Mouse (Mus musculus) forebrain, embryonic 15.5 days (tissue): ENCODE measurements around the gene Pttg1. TPM values are rescaled to one million over a fixed set of nuclear protein-coding genes. Genes with fewer than 3 reads are reported as not detected.

Experiments used
- ATAC-seq: fragments of 200-750 bp; cut with Nextera tagmentation; replicated peaks from 2 replicates; pipeline ENCODE4 v1.8.0; 2017; ENCODE audit warnings: mild to moderate bottlenecking, moderate TSS enrichment, moderate library complexity
- H3K27ac ChIP-seq: fragments of 300-500 bp; sonication (generic); replicated peaks from 2 replicates; pipeline ENCODE4 v1.5.1; 2015; ENCODE audit warnings: mild to moderate bottlenecking, inconsistent platforms
- H3K27me3 ChIP-seq: fragments of 300-500 bp; sonication (generic); 2 replicates; pipeline ENCODE4 v1.6.1; 2015; ENCODE audit warnings: inconsistent platforms
- H3K36me3 ChIP-seq: fragments of 300-500 bp; sonication (generic); 2 replicates; pipeline ENCODE4 v1.6.1; 2015; ENCODE audit warnings: mild to moderate bottlenecking, inconsistent platforms
- H3K4me1 ChIP-seq: fragments of 300-500 bp; sonication (generic); 2 replicates; pipeline ENCODE4 v1.6.1; 2015; ENCODE audit warnings: inconsistent platforms
- H3K4me2 ChIP-seq: fragments of 300-500 bp; sonication (generic); replicated peaks from 2 replicates; pipeline ENCODE4 v1.6.1; 2015; ENCODE audit warnings: mild to moderate bottlenecking, inconsistent platforms
- H3K4me3 ChIP-seq: fragments of 300-500 bp; sonication (generic); 2 replicates; pipeline ENCODE4 v1.5.1; 2015; ENCODE audit warnings: mild to moderate bottlenecking, inconsistent platforms
- H3K9ac ChIP-seq: fragments of 300-500 bp; sonication (generic); replicated peaks from 2 replicates; pipeline ENCODE4 v1.6.1; 2015; ENCODE audit warnings: mild to moderate bottlenecking, inconsistent platforms
- H3K9me3 ChIP-seq: fragments of 300-500 bp; sonication (generic); 2 replicates; pipeline ENCODE4 v1.6.1; 2016; ENCODE audit warnings: inconsistent platforms
- WGBS: fragments of 180-500 bp; shearing (Covaris S2); methylation state at CpG from one replicate; pipeline ENCODE4 v1.1.7; 2015; ENCODE audit warnings: mixed read lengths; 5-methylcytosine and 5-hydroxymethylcytosine counted together
- polyA plus RNA-seq: library from polyadenylated mRNA; unstranded; fragments of >200 nt; fragmentation: Nextera tagmentation; extraction: Ambion mirVana; gene quantifications from 2 replicates; pipeline ENCODE4 v1.2.1, GENCODE M21; 2015

Pttg1 gene
- polyA plus RNA-seq, 1 experiment from 2014 or later, result 30.7 TPM

- peaks cover 12% of the 10 kb centered on the region for H3K4me1 ChIP-seq
These were observed 8.0 kb upstream of the Pttg1 start for GRCm38 (mm10) chr11:43434024-43434407.

GRCm38 (mm10) chr11:43433254-43434023, 7.4 kb upstream of the Pttg1 start, which contains the start of gene Slu7:
TSS of gene Slu7 (plus strand) at chr11:43433744.
- H3K9me3 ChIP-seq, result no peaks in the 10 kb centered on the region
- peak within 1 kb of the TSS; percentile 71 for H3K27ac ChIP-seq

More at GRCm38 (mm10) chr11:43434024-43434407, 8.0 kb upstream of the Pttg1 start:
- H3K9ac ChIP-seq, result peak overlapping the region; percentile 79
- peak overlapping the region; percentile 59 for H3K4me2 ChIP-seq
- WGBS, result 8% methylated on average over 9 of the region's 9 CpGs
- H3K36me3 ChIP-seq, result peaks cover 20% of the 10 kb centered on the region
- no peaks in the 10 kb centered on the region for H3K9me3 ChIP-seq
- no peaks in the 10 kb centered on the region for H3K27me3 ChIP-seq
- H3K27ac ChIP-seq, result peak overlapping the region; percentile 71
- H3K4me3 ChIP-seq, result peak overlapping the region; percentile 98
- ATAC-seq, result peak; percentile 55

GRCm38 (mm10) chr11:43426414-43426884, 398 bp upstream of the Pttg1 start:
- no peak overlapping the region for H3K27ac ChIP-seq
- H3K27me3 ChIP-seq, result no peaks in the 10 kb centered on the region
- no peaks in the 10 kb centered on the region for H3K9me3 ChIP-seq
- H3K9ac ChIP-seq, result no peak overlapping the region
- WGBS, result 20% methylated on average over 7 of the region's 7 CpGs
- ATAC-seq, result peak; percentile 24
- peak overlapping the region; percentile 63 for H3K4me2 ChIP-seq
- H3K36me3 ChIP-seq, result no peaks in the 10 kb centered on the region
- H3K4me1 ChIP-seq, result peaks cover 7% of the 10 kb centered on the region; the same call in 1 of the 2 replicates
- peak overlapping the region; percentile 52 for H3K4me3 ChIP-seq

More at GRCm38 (mm10) chr11:43433254-43434023, 7.4 kb upstream of the Pttg1 start, which contains the start of gene Slu7:
- H3K27me3 ChIP-seq, result no peaks in the 10 kb centered on the region
- peak within 1 kb of the TSS; percentile 59 for H3K4me2 ChIP-seq
- peak within 1 kb of the TSS; percentile 79 for H3K9ac ChIP-seq
- peak; percentile 89 for ATAC-seq
- WGBS, result 8% methylated on average over 38 of the region's 38 CpGs
- H3K4me3 ChIP-seq, result peak within 1 kb of the TSS; percentile 98
- H3K4me1 ChIP-seq, result peaks cover 12% of the 10 kb centered on the region
- peaks cover 14% of the 10 kb centered on the region for H3K36me3 ChIP-seq

DNA sequence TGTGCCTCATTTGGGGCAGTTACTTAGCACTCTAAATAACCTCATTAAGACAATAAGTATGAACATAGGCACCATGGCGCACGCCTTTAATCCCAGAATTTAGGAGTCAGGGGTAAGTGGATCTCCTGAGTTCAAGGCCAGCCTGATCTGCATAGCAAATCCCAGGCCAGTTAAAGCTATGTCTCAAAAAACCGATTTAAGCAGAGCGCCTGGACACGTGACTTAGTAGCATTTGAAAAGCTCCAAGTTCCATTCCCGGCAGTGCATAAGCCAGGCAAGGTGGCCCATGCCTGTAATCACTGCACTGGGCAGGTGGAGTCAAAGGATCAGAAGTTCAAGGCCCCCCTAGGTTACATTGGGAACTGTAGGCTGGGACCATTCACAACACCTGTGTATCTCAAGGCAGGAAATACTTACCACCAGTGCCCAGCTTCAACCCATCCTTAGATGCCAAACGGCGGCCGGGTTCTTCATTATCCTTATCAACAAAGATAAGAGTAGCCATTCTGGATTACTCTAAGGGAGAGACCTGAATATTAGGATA, 813 bp downstream of the Pttg1 start:
- Histone ChIP-seq H3K27ac (no peak overlapping the region), H3K4me3 (no peak overlapping the region), H3K27me3 (no peaks in the 10 kb centered on the region), H3K36me3 (no peaks in the 10 kb centered on the region), H3K4me1 (peaks cover 7% of the 10 kb centered on the region; the same call in 1 of the 2 replicates), H3K9me3 (no peaks in the 10 kb centered on the region), H3K9ac (no peak overlapping the region), H3K4me2 (peak overlapping the region; percentile 63)
- WGBS, result 89% methylated on average over 9 of the region's 9 CpGs
- peak; percentile 29; the same call in 1 of the 2 replicates for ATAC-seq

GRCm38 (mm10) chr11:43424386-43424785, 1.7 kb downstream of the Pttg1 start:
- Histone ChIP-seq H3K27ac (no peak overlapping the region), H3K4me3 (no peak overlapping the region), H3K4me1 (peaks cover 7% of the 10 kb centered on the region; the same call in 1 of the 2 replicates), H3K27me3 (no peaks in the 10 kb centered on the region), H3K4me2 (no peak overlapping the region), H3K36me3 (no peaks in the 10 kb centered on the region), H3K9me3 (no peaks in the 10 kb centered on the region), H3K9ac (no peak overlapping the region)
- no peak for ATAC-seq
- 80% methylated on average over 5 of the region's 5 CpGs for WGBS

DNA sequence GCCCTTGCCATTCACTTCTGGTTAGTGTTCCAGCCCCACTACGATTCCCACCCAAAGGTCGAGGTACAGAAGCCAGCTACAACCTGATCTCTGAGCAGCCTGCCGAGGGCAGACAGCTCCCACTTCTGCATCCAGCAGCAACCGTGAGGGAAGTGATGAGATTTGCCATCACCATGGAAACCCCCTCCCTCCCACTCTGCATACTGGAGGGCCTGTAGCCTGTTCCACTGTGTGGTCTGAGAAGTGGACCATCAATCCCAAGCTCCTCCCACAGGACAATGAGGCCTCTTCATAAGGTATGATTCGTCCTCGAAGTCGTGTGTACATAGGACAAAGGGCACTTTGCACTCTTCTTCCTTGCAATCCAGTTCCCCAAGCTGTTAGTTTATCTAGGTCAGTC, 8.8 kb downstream of the Pttg1 start:
- Histone ChIP-seq H3K9me3 (no peaks in the 10 kb centered on the region), H3K36me3 (no peaks in the 10 kb centered on the region), H3K27me3 (no peaks in the 10 kb centered on the region), H3K4me2 (no peak overlapping the region), H3K4me1 (0 out of 2 replicates have a peak, but pooled peaks cover 3% of the 10 kb centered on the region), H3K27ac (no peak overlapping the region), H3K4me3 (no peak overlapping the region), H3K9ac (no peak overlapping the region)
- 57% methylated on average over 7 of the region's 7 CpGs for WGBS
- no peak for ATAC-seq

DNA sequence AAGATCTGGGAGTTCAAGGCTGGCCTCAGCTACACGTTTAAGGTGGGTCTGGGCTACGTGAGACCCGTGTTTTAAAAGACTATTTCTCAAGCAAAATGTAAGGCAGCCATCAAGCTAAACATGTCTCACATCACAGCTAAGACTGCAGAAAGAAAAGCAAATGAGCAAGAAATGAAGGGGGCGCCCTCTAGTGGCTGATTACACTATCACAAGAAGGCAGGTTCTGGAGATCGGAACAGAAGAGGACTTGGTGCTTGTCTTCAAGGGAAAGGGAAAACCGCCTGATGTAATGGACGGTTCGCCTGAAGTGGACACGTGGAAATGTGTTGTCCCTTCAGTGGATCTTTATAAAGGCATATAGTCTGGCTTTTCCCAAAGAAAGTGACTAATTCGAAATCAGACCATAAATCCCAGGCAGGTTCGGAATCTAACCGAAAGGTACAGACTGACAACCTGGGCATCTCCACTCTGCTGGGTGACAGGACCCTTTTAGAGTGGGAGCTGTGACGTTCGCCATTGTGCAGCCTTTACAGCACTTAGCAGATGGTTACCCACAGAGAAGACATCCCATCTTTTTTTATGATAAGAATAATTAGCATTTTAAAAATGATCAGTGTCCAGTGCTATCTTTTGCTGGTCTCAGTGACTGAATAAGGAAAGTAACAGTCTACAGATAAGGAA, 13.1 kb downstream of the Pttg1 start:
- WGBS, result 22% methylated on average over 14 of the region's 14 CpGs
- 0 out of 2 replicates have a peak, but pooled peaks cover 3% of the 10 kb centered on the region for H3K4me1 ChIP-seq
- no peak overlapping the region for H3K9ac ChIP-seq
- H3K36me3 ChIP-seq, result no peaks in the 10 kb centered on the region
- no peak overlapping the region for H3K27ac ChIP-seq
- no peak overlapping the region for H3K4me3 ChIP-seq
- no peaks in the 10 kb centered on the region for H3K27me3 ChIP-seq
- H3K4me2 ChIP-seq, result no peak overlapping the region
- no peaks in the 10 kb centered on the region for H3K9me3 ChIP-seq
- peak; percentile 62 for ATAC-seq

- no peaks in the 10 kb centered on the region for H3K36me3 ChIP-seq
- H3K9me3 ChIP-seq, result no peaks in the 10 kb centered on the region
- ATAC-seq, result no peak; the same call in 1 of the 2 replicates
- no peak overlapping the region for H3K4me3 ChIP-seq
- H3K9ac ChIP-seq, result no peak overlapping the region
- H3K27me3 ChIP-seq, result no peaks in the 10 kb centered on the region
- 0 out of 2 replicates have a peak, but pooled peaks cover 3% of the 10 kb centered on the region for H3K4me1 ChIP-seq
- 0% methylated on average over 1 of the region's 1 CpGs for WGBS
- no peak overlapping the region for H3K27ac ChIP-seq
- H3K4me2 ChIP-seq, result no peak overlapping the region
These were observed 14.6 kb downstream of the Pttg1 start for GRCm38 (mm10) chr11:43411413-43411812.

DNA sequence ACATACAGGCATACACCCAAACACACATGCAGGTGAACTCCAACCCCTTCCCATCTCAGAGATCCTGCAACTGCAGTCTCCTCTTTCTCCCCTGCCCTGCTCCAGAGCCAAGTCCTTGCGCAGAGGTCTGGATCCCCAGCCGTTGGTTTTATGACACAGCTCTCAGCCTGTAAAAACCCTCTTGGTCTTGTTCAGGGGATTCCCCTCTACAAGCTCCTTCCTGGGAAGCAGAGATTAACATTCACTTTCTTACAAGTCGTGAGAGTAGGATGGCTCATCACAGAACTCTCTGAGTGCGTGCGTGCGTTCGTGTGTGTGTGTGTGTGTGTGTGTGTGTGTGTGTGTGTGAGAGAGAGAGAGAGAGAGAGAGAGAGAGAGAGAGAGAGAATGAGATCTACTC, 15.8 kb downstream of the Pttg1 start:
- Histone ChIP-seq H3K4me3 (no peak overlapping the region), H3K4me2 (no peak overlapping the region), H3K9ac (no peak overlapping the region), H3K36me3 (no peaks in the 10 kb centered on the region), H3K27me3 (no peaks in the 10 kb centered on the region), H3K27ac (no peak overlapping the region), H3K9me3 (no peaks in the 10 kb centered on the region), H3K4me1 (0 out of 2 replicates have a peak, but pooled peaks cover 3% of the 10 kb centered on the region)
- WGBS, result 84% methylated on average over 7 of the region's 7 CpGs
- ATAC-seq, result no peak

- WGBS, result 88% methylated on average over 2 of the region's 2 CpGs
- H3K36me3 ChIP-seq, result no peaks in the 10 kb centered on the region
These were observed 17.2 kb downstream of the Pttg1 start for GRCm38 (mm10) chr11:43408888-43409287.

DNA sequence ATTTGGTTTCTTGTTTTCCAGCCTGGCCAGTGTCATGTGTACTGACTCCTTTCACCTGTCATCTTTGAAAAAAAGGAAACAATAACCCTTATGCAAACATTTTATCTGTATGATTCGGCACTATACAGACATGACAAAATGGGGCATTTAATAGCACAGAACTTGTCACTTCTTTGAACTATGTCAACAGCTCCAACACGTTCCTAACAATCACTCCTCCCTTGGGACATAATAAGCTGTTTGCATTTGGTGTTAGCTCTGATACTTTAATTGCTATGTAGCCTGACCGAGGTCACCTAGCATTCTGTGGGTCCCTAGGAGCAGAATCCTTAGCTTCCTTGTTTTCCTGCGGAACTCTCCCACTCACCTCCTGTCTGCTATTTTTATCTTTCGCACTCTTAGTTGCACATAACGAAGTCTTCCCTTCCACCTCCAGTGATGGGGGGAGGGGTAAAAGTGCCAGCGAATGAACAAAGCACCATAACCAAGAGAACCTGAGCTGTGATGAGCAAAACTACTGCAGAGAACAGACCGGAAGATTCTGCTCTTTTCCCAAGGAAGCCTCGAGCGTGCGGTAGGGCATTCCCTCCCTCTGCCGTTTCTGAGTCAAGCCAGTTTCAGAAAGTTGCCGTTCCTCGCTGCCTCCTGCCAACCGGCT, 21.8 kb downstream of the Pttg1 start:
- Histone ChIP-seq H3K36me3 (no peaks in the 10 kb centered on the region), H3K27me3 (no peaks in the 10 kb centered on the region), H3K9ac (no peak overlapping the region), H3K4me2 (no peak overlapping the region), H3K4me3 (no peak overlapping the region), H3K27ac (no peak overlapping the region), H3K9me3 (0 out of 2 replicates have a peak, but pooled peaks cover 8% of the 10 kb centered on the region), H3K4me1 (no peaks in the 10 kb centered on the region)
- no peak for ATAC-seq
- WGBS, result 89% methylated on average over 15 of the region's 15 CpGs

More at GRCm38 (mm10) chr11:43408888-43409287, 17.2 kb downstream of the Pttg1 start:
- H3K9ac ChIP-seq, result no peak overlapping the region
- 0 out of 2 replicates have a peak, but pooled peaks cover 3% of the 10 kb centered on the region for H3K4me1 ChIP-seq
- H3K4me3 ChIP-seq, result no peak overlapping the region
- H3K27me3 ChIP-seq, result no peaks in the 10 kb centered on the region
- ATAC-seq, result no peak
- H3K9me3 ChIP-seq, result 0 out of 2 replicates have a peak, but pooled peaks cover 8% of the 10 kb centered on the region
- no peak overlapping the region for H3K4me2 ChIP-seq
- no peak overlapping the region for H3K27ac ChIP-seq
